Comparison of ENCODE assay signal across 13 mouse cellular contexts in the genomic region with DNA sequence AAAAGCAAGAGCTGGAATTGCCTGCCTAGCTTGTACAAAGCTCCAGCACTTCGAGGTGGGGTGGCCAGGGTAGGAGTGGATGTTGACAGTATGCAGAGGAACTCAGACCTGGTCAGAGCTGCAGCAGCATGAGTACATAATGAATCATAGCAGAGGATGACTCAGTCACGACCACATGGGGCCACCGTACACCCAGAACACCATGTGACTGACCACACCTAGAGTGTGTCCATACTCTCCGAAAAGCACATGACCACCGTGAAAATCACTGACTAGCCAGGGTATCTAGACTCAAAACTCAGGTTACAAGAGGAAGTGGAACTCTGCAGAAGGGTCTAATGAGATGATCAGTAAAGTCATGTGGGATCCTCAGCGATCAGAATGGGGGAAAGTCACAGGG. TPM values are rescaled to one million over a fixed set of nuclear protein-coding genes. Genes with fewer than 3 reads are reported as not detected.
DNase-seq lines count a peak whose midpoint lies in the region; ATAC-seq lines count a peak whose summit lies in the region.
"Had no signal": no experiment of that assay in that cellular context is flagged by ENCODE, and none has a peak within 500 bp of the region (broad histone marks: within the 10 kb centered on the region; RNA-seq: fewer than 3 reads in every experiment).

No protein-coding gene starts in this region.

- no peak overlapping the region for H3K4me2 ChIP-seq in midbrain, embryonic 16.5 days (ENCODE audit: low read length)
- no peak overlapping the region for H3K4me2 ChIP-seq in hindbrain, embryonic 11.5 days (replicated peaks; ENCODE audit: low read depth, low read length)
- H3K4me2 ChIP-seq: embryonic facial prominence, embryonic 12.5 days; liver, embryonic 15.5 days had no signal

- DNase-seq in heart, postnatal 10 days = peak; percentile 17 to 25
- DNase-seq in heart, postnatal 14 days = no peak
- DNase-seq in MN1 (ENCODE audit: low spot score) = peak; percentile 70
- peak; percentile 61 for DNase-seq in brain, adult 2 months (ENCODE audit: low read depth, low spot score)
- no peak for DNase-seq in hindbrain, embryonic 11.5 days (ENCODE audit: low spot score)
- DNase-seq in layer of hippocampus, postnatal 10 days (ENCODE audit: low spot score in 2 of 2) = no peak
- DNase-seq: retina, postnatal 1 day had no signal

- ATAC-seq in monocyte, adult 5-6 weeks (replicated peaks; ENCODE audit: insufficient number of reproducible peaks, low FRiP score, low TSS enrichment, poor library complexity, severe bottlenecking) = peak; percentile 76
- no peak for ATAC-seq in midbrain, embryonic 16.5 days
- no peak for ATAC-seq in hindbrain, embryonic 11.5 days (ENCODE audit: low FRiP score)

- no peaks in the 10 kb centered on the region for H3K9me3 ChIP-seq in midbrain, embryonic 16.5 days (replicated peaks; ENCODE audit: control insufficient read depth, low read length, poor library complexity, severe bottlenecking)
- H3K9me3 ChIP-seq in hindbrain, embryonic 11.5 days (ENCODE audit: control insufficient read depth, low read length) = no peaks in the 10 kb centered on the region
- H3K9me3 ChIP-seq: embryonic facial prominence, embryonic 12.5 days; liver, embryonic 15.5 days had no signal

- H3K36me3 ChIP-seq in midbrain, embryonic 16.5 days (ENCODE audit: control insufficient read depth, insufficient read depth, low read length) = 0 out of 2 replicates have a peak, but pooled peaks cover 7% of the 10 kb centered on the region
- no peaks in the 10 kb centered on the region for H3K36me3 ChIP-seq in hindbrain, embryonic 11.5 days (ENCODE audit: control insufficient read depth, insufficient read depth, low read length)

- H3K27me3 ChIP-seq in midbrain, embryonic 16.5 days (ENCODE audit: control insufficient read depth, insufficient read depth, low read depth, low read length) = no peaks in the 10 kb centered on the region
- no peaks in the 10 kb centered on the region for H3K27me3 ChIP-seq in hindbrain, embryonic 11.5 days (ENCODE audit: control insufficient read depth, insufficient read depth, low read length)
- H3K27me3 ChIP-seq: embryonic facial prominence, embryonic 12.5 days; liver, embryonic 15.5 days had no signal

- intact Hi-C loops in heart, postnatal 10 days (cut with DNase I) = no loop called here
- intact Hi-C loops in heart, postnatal 14 days (cut with DNase I) = loop anchor here (10.0 kb wide), 1 partner anchor 60 kb away; a partner anchor contains a TSS

- no peak overlapping the region for H3K27ac ChIP-seq in midbrain, embryonic 16.5 days (ENCODE audit: low read length)
- H3K27ac ChIP-seq in hindbrain, embryonic 11.5 days (ENCODE audit: low read depth, low read length) = no peak overlapping the region
- H3K27ac ChIP-seq: embryonic facial prominence, embryonic 12.5 days; liver, embryonic 15.5 days had no signal

- peaks cover 5% of the 10 kb centered on the region for H3K4me1 ChIP-seq in midbrain, embryonic 16.5 days (ENCODE audit: control insufficient read depth, insufficient read depth, low read length)
- H3K4me1 ChIP-seq in hindbrain, embryonic 11.5 days (replicated peaks; ENCODE audit: control insufficient read depth, insufficient read depth, low read length) = 0 out of 2 replicates have a peak, but pooled peaks cover 3% of the 10 kb centered on the region

- H3K4me3 ChIP-seq in midbrain, embryonic 16.5 days (ENCODE audit: low read depth, low read length) = no peak overlapping the region
- H3K4me3 ChIP-seq in hindbrain, embryonic 11.5 days (ENCODE audit: low read depth, low read length) = no peak overlapping the region
- H3K4me3 ChIP-seq: embryonic facial prominence, embryonic 12.5 days; liver, embryonic 15.5 days had no signal

- no peak overlapping the region for H3K9ac ChIP-seq in midbrain, embryonic 16.5 days (ENCODE audit: low read depth, low read length)
- H3K9ac ChIP-seq in hindbrain, embryonic 11.5 days (ENCODE audit: low read depth, low read length) = no peak overlapping the region
- H3K9ac ChIP-seq: embryonic facial prominence, embryonic 12.5 days; liver, embryonic 15.5 days had no signal

- WGBS in midbrain, embryonic 16.5 days = 88% methylated on average over 6 of the region's 6 CpGs
- WGBS in hindbrain, embryonic 11.5 days = 88% methylated on average over 6 of the region's 6 CpGs

RNA-seq across cellular contexts. Expression of a gene that starts 7.8 kb away (rescaled TPM):
- 10 to 100 TPM; 72.9 to 75.3 TPM for total RNA-seq in heart, postnatal 10 days (2021)
- 10 to 100 TPM; 60.8 to 70.2 TPM for total RNA-seq in heart, postnatal 14 days (2021)
- 73.1 to 101 TPM (median 77.7 TPM) in 3 replicates for total RNA-seq in monocyte, adult 5-6 weeks (2017)
- polyA plus RNA-seq in midbrain, embryonic 16.5 days (2015; fragmentation: Nextera tagmentation; extraction: Ambion mirVana) = 35.3 and 37.8 TPM in 2 replicates
- polyA plus RNA-seq in hindbrain, embryonic 11.5 days (2014; fragmentation: Nextera tagmentation; extraction: Ambion mirVana) = 59.6 and 64.4 TPM in 2 replicates
- 10 to 100 TPM; 29.7 to 32.4 TPM for total RNA-seq in layer of hippocampus, postnatal 10 days (2021)

RNA-seq across cellular contexts. Expression of a gene that starts 29.0 kb away (rescaled TPM):
- total RNA-seq in heart, postnatal 10 days (2021) = 100 to 1,000 TPM; 102 to 114 TPM
- total RNA-seq in heart, postnatal 14 days (2021) = 100 to 1,000 TPM; 101 to 104 TPM
- 22.4 to 25.6 TPM (median 25.2 TPM) in 3 replicates for total RNA-seq in monocyte, adult 5-6 weeks (2017)
- 139 and 144 TPM in 2 replicates for polyA plus RNA-seq in midbrain, embryonic 16.5 days (2015; fragmentation: Nextera tagmentation; extraction: Ambion mirVana)
- polyA plus RNA-seq in hindbrain, embryonic 11.5 days (2014; fragmentation: Nextera tagmentation; extraction: Ambion mirVana) = 98.0 and 99.6 TPM in 2 replicates
- 100 to 1,000 TPM; 210 to 243 TPM for total RNA-seq in layer of hippocampus, postnatal 10 days (2021)

RNA-seq across cellular contexts. Expression of a gene that starts 29.1 kb away (rescaled TPM):
- total RNA-seq in heart, postnatal 10 days (2021) = 1 to 10 TPM; 3.3 to 4.0 TPM
- total RNA-seq in heart, postnatal 14 days (2021) = 1 to 10 TPM; 2.6 to 3.6 TPM
- 2.1 to 2.8 TPM (median 2.1 TPM) in 3 replicates for total RNA-seq in monocyte, adult 5-6 weeks (2017)
- polyA plus RNA-seq in midbrain, embryonic 16.5 days (2015; fragmentation: Nextera tagmentation; extraction: Ambion mirVana) = 11.5 and 12.7 TPM in 2 replicates
- polyA plus RNA-seq in hindbrain, embryonic 11.5 days (2014; fragmentation: Nextera tagmentation; extraction: Ambion mirVana) = 6.2 and 7.8 TPM in 2 replicates
- 1 to 10 TPM; 5.0 to 5.8 TPM for total RNA-seq in layer of hippocampus, postnatal 10 days (2021)

RNA-seq across cellular contexts. Expression of a gene that starts 42.7 kb away (rescaled TPM):
- total RNA-seq in heart, postnatal 10 days (2021) = 10 to 100 TPM; 37.4 to 45.9 TPM
- total RNA-seq in heart, postnatal 14 days (2021) = 10 to 100 TPM; 35.9 to 38.7 TPM
- 1.4 to 6.9 TPM (median 1.5 TPM) in 3 replicates for total RNA-seq in monocyte, adult 5-6 weeks (2017)
- 81.6 and 82.6 TPM in 2 replicates for polyA plus RNA-seq in midbrain, embryonic 16.5 days (2015; fragmentation: Nextera tagmentation; extraction: Ambion mirVana)
- 65.2 and 73.5 TPM in 2 replicates for polyA plus RNA-seq in hindbrain, embryonic 11.5 days (2014; fragmentation: Nextera tagmentation; extraction: Ambion mirVana)
- 10 to 100 TPM; 47.9 to 68.4 TPM for total RNA-seq in layer of hippocampus, postnatal 10 days (2021)

RNA-seq across cellular contexts. Expression of a gene that starts 47.2 kb away (rescaled TPM):
- under 1 TPM; 0.10 to 0.14 TPM for total RNA-seq in heart, postnatal 10 days (2021)
- under 1 TPM; 0.10 to 0.29 TPM for total RNA-seq in heart, postnatal 14 days (2021)
- total RNA-seq in monocyte, adult 5-6 weeks (2017) = not detected in 3 replicates
- 0.28 and 0.42 TPM in 2 replicates for polyA plus RNA-seq in midbrain, embryonic 16.5 days (2015; fragmentation: Nextera tagmentation; extraction: Ambion mirVana)
- polyA plus RNA-seq in hindbrain, embryonic 11.5 days (2014; fragmentation: Nextera tagmentation; extraction: Ambion mirVana) = 0.48 and 0.70 TPM in 2 replicates
- not detected for total RNA-seq in layer of hippocampus, postnatal 10 days (2021)
- total RNA-seq: hematopoietic stem cell, adult 5-6 weeks; layer of hippocampus, postnatal 14 days had no signal

Comparison
In these comparisons a context has a peak if more than half of its experiments do, and no peak if none do; other contexts are left out.
1. DNase-seq: peak in heart, postnatal 10 days (2 of 2), MN1 (single experiment) and brain, adult 2 months (single experiment); none in heart, postnatal 14 days (0 of 2), hindbrain, embryonic 11.5 days (single experiment) and layer of hippocampus, postnatal 10 days (0 of 2).